Mouse (Mus musculus) neural tube, embryonic 14.5 days (tissue): Measurements from ENCODE around the gene Pwwp2b. TPM values are rescaled to one million over a fixed set of nuclear protein-coding genes. Genes with fewer than 3 reads are reported as not detected.

Source experiments
- ATAC-seq: fragments of 200-750 bp; cut with Nextera tagmentation; 2 replicates; pipeline ENCODE4 v1.8.0; 2017; ENCODE audit warnings: low read depth, mild to moderate bottlenecking, moderate TSS enrichment, moderate library complexity
- H3K27ac ChIP-seq: fragments of 300-500 bp; sonication (generic); 2 replicates; pipeline ENCODE4 v1.5.1; 2014; ENCODE audit warnings: low read depth, mild to moderate bottlenecking, control low read depth, low read length, moderate library complexity, mixed read lengths
- H3K27me3 ChIP-seq: fragments of 300-500 bp; sonication (generic); 2 replicates; pipeline ENCODE4 v1.6.1; 2014; ENCODE audit warnings: low read length; ENCODE audit not compliant: control insufficient read depth, insufficient read depth
- H3K36me3 ChIP-seq: fragments of 300-500 bp; sonication (generic); 2 replicates; pipeline ENCODE4 v1.6.1; 2014; ENCODE audit warnings: low read length, mixed read lengths; ENCODE audit not compliant: control insufficient read depth, insufficient read depth
- H3K4me1 ChIP-seq: fragments of 300-500 bp; sonication (generic); 2 replicates; pipeline ENCODE4 v1.6.1; 2014; ENCODE audit warnings: low read length; ENCODE audit not compliant: control insufficient read depth, insufficient read depth
- H3K4me2 ChIP-seq: fragments of 300-500 bp; sonication (generic); 2 replicates; pipeline ENCODE4 v1.6.1; 2014; ENCODE audit warnings: mild to moderate bottlenecking, low read depth, low read length, control low read depth
- H3K4me3 ChIP-seq: fragments of 300-500 bp; sonication (generic); 2 replicates; pipeline ENCODE4 v1.5.1; 2014; ENCODE audit warnings: low read depth, low read length, control low read depth, mixed read lengths
- H3K9ac ChIP-seq: fragments of 300-500 bp; sonication (generic); replicated peaks from 2 replicates; pipeline ENCODE4 v1.6.1; 2014; ENCODE audit warnings: low read depth, mild to moderate bottlenecking, control low read depth, low read length, mixed read lengths
- H3K9me3 ChIP-seq: fragments of 300-500 bp; sonication (generic); 2 replicates; pipeline ENCODE4 v1.6.1; 2016; ENCODE audit warnings: low read length; ENCODE audit not compliant: control insufficient read depth
- WGBS: fragments of 180-500 bp; shearing (Covaris S2); extraction: QIAGEN DNeasy Blood & Tissue Kit; methylation state at CpG from one replicate; pipeline ENCODE4 v1.1.7; 2014; 5-methylcytosine and 5-hydroxymethylcytosine counted together
- polyA plus RNA-seq: library from polyadenylated mRNA; unstranded; fragments of >200 nt; fragmentation: Nextera tagmentation; extraction: Ambion mirVana; gene quantifications from 2 replicates; pipeline ENCODE4 v1.2.1, GENCODE M21; 2014

Pwwp2b gene
- polyA plus RNA-seq, 1 experiment from 2014 or later: 6.4 TPM

DNA sequence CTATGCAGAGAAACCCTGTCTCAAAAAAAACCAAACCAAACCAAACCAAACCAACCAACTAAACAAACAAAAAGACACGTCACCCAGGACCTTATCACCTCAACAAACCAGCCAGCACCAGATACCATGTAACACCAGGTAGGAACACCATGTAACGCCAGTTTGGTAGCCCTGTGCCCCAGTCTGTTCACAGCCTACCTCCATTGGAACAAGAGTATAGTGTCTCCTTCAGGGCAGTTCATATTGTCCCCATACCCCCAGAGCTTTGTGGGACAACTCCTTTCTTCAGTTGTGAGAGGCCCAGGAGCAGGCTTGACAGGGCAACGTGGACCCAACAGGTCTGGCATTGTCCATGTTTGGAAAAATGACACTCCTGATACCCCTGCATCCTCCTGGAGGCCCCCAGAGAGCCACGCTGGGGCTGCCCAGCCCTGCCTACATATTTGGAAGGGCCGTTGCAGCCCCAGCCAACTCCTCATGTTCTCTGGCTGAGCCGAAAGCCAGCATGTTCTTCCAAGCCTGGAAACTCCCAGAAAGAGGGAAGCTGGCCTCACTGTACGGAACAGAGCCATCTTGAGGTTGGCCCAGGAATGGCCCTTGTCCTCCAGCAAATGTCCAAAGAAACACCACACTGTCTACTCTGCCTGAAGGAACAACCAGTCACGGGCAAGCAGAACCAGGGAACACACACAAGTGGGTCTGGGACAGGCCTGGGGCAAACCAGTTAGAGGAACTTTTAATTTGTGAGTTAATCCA, 60.0 kb downstream of the Pwwp2b start:
- no peak overlapping the region for H3K27ac ChIP-seq
- ATAC-seq: no peak
- H3K4me1 ChIP-seq: no peaks in the 10 kb centered on the region
- H3K9me3 ChIP-seq: no peaks in the 10 kb centered on the region
- H3K4me2 ChIP-seq: no peak overlapping the region
- WGBS: 81% methylated on average over 8 of the region's 8 CpGs
- no peak overlapping the region for H3K9ac ChIP-seq
- H3K27me3 ChIP-seq: no peaks in the 10 kb centered on the region
- H3K36me3 ChIP-seq: no peaks in the 10 kb centered on the region
- H3K4me3 ChIP-seq: no peak overlapping the region

DNA sequence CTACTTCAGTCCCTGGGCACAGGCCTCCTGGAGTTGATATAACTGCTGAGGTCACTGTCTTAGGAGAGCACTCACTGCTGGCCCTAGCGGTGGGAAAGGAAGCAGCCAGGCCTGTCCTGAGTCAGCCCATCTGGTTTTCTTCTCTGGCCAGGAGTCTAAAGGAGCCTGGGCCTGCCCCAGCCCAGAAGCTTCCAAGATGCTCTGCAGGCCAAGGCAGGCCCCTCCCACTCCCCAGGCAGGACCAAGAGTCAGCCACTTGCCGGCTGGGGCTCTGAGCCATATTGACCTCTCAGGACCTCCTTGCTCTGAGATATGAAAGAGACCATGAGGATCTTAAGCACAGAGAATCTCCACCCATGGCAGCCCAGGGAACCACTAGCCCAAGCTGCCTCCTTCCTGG, 60.8 kb downstream of the Pwwp2b start:
- Histone ChIP-seq H3K4me2 (no peak overlapping the region), H3K4me1 (no peaks in the 10 kb centered on the region), H3K9ac (no peak overlapping the region), H3K4me3 (no peak overlapping the region), H3K27me3 (no peaks in the 10 kb centered on the region), H3K36me3 (no peaks in the 10 kb centered on the region), H3K9me3 (no peaks in the 10 kb centered on the region), H3K27ac (no peak overlapping the region)
- 52% methylated on average over 2 of the region's 2 CpGs for WGBS
- no peak for ATAC-seq

DNA sequence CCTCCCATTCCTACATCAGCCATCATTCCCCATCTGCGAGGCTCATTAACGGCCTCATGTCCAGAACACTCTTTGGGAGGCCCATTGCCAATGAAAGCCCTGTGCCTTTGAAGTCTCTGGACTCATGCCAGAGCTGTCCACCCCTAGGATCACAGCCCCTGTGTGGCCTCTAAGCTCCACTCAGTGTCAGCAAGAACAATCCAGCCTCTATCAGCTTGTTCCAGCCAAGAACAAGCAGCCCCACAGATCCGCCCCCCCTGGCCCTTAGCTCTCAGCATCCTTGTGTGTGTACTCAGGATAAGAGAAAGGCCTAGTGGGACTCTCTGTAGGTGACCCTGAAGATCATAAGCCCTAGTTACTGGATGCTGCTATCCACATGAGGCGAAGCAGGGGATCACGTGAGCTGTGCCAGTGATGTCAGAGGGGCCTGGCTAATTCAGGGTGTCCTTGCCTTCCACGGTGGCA, 62.2 kb downstream of the Pwwp2b start:
- Histone ChIP-seq H3K9me3 (no peaks in the 10 kb centered on the region), H3K4me3 (no peak overlapping the region), H3K27ac (no peak overlapping the region), H3K36me3 (no peaks in the 10 kb centered on the region), H3K4me2 (no peak overlapping the region), H3K9ac (no peak overlapping the region), H3K27me3 (no peaks in the 10 kb centered on the region), H3K4me1 (no peaks in the 10 kb centered on the region)
- peak; percentile 56; the same call in 1 of the 2 replicates for ATAC-seq
- 45% methylated on average over 6 of the region's 6 CpGs for WGBS

DNA sequence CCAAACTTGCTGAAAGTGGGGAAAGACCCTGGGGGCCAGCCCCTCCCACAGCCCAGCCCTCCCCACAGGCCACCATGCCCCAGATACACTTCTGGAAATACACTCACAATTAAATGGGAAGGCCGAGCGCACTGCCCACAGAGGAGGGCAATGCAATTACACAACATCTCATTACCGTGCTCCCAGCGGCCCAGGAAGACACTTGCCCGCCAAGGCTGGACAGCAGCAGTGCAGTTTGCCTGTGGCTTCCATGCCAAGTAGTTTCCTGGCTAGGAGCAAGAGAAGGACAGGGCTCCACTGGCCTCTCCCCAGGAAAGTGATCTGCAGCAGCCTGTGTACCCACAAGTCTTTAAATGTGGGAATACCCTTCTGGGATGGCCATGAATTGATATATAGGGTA, 64.4 kb downstream of the Pwwp2b start:
- no peak overlapping the region for H3K9ac ChIP-seq
- no peak overlapping the region for H3K27ac ChIP-seq
- H3K4me3 ChIP-seq: no peak overlapping the region
- H3K36me3 ChIP-seq: no peaks in the 10 kb centered on the region
- no peaks in the 10 kb centered on the region for H3K4me1 ChIP-seq
- ATAC-seq: no peak
- no peak overlapping the region for H3K4me2 ChIP-seq
- H3K9me3 ChIP-seq: no peaks in the 10 kb centered on the region
- no peaks in the 10 kb centered on the region for H3K27me3 ChIP-seq
- WGBS: 48% methylated on average over 5 of the region's 5 CpGs

DNA sequence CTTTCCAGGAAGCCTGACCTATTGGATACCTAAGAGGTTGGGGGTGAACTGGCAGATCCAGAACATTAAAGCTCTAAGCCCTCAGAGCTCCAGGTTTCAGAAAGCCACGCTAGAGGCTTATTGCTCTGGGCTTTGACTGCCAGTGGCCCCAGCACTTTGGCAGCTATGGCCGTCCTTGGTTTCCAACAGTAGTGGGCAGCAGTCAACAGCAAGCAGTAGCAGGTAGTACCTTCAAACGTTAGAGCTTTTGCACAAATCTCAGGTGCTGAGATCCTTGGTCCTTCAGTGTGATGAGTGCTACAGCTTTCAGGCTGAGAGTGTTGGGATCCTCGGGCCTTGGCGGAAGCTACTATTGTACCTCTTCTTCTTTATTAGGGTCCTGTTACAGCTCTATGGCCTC, 65.1 kb downstream of the Pwwp2b start:
- ATAC-seq: no peak
- 77% methylated on average over 5 of the region's 5 CpGs for WGBS
- no peak overlapping the region for H3K27ac ChIP-seq
- H3K9ac ChIP-seq: no peak overlapping the region
- no peaks in the 10 kb centered on the region for H3K4me1 ChIP-seq
- H3K4me2 ChIP-seq: no peak overlapping the region
- H3K4me3 ChIP-seq: no peak overlapping the region
- no peaks in the 10 kb centered on the region for H3K27me3 ChIP-seq
- no peaks in the 10 kb centered on the region for H3K36me3 ChIP-seq
- no peaks in the 10 kb centered on the region for H3K9me3 ChIP-seq

DNA sequence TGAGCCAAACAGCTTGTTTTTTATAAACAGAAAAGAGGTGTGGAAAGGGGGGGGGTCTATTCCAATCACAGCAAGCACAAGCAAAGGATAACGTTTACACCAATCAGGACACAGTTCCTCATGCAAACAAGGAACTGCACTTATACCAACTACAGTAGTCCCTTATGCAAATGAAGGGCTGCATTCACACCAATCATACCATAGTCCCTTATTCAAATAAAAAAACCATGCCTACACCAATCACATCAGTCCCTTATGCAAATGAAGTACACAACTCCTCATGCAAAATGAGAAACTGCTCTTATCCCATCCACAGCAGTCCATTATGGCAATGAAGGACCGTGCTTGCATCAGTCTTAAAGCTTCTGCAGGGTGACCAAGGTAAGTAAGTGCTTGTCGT, 66.4 kb downstream of the Pwwp2b start:
- H3K36me3 ChIP-seq: no peaks in the 10 kb centered on the region
- H3K9me3 ChIP-seq: no peaks in the 10 kb centered on the region
- no peaks in the 10 kb centered on the region for H3K27me3 ChIP-seq
- H3K4me1 ChIP-seq: no peaks in the 10 kb centered on the region
- WGBS: 66% methylated on average over 3 of the region's 3 CpGs
- H3K4me2 ChIP-seq: no peak overlapping the region
- no peak overlapping the region for H3K9ac ChIP-seq
- H3K4me3 ChIP-seq: no peak overlapping the region
- ATAC-seq: no peak
- H3K27ac ChIP-seq: no peak overlapping the region

DNA sequence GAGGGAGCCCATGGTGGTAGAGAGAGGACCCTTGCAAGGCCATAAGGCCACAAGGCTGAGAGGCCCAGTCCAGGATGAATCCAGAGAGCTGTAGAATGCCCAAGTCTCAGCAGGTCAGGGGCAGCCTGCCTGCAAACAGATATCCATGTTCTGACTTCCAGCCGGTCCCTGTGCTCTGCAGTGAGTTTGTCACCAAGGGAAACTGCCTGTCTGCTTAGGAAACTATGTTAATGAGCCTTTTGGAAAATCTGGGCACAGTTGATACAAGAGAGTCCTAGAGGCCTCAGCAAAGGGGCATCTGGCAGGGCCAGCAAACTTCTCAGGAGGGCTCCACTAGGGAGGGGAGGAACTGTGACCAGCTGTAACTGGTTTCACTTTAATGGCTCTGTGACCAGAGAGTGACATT, 70.7 kb downstream of the Pwwp2b start:
- Histone ChIP-seq H3K4me2 (no peak overlapping the region), H3K36me3 (no peaks in the 10 kb centered on the region), H3K9ac (no peak overlapping the region), H3K27ac (peak overlapping the region; percentile 28; the same call in 1 of the 2 replicates), H3K4me1 (no peaks in the 10 kb centered on the region), H3K27me3 (no peaks in the 10 kb centered on the region), H3K4me3 (no peak overlapping the region), H3K9me3 (no peaks in the 10 kb centered on the region)
- 18% methylated on average over 1 of the region's 1 CpGs for WGBS
- peak; percentile 80 for ATAC-seq

Other genes with a start within 250 kb of the Pwwp2b start
- gene Dpysl4, start 162.5 kb upstream of the Pwwp2b start, polyA plus RNA-seq: 256 TPM in 2 replicates
- gene Lrrc27, start 35.5 kb upstream of the Pwwp2b start, polyA plus RNA-seq: 5.1 and 6.9 TPM in 2 replicates
- 1.5 and 1.7 TPM in 2 replicates for gene Stk32c, start 35.2 kb upstream of the Pwwp2b start, polyA plus RNA-seq
- 25.3 and 26.9 TPM in 2 replicates for gene Inpp5a, start 140.6 kb downstream of the Pwwp2b start, polyA plus RNA-seq